Mouse (Mus musculus) megakaryocyte-erythroid progenitor cell, adult 5 weeks (primary cell): ENCODE data around the gene Tmem159. TPM values are rescaled to one million over a fixed set of nuclear protein-coding genes. Genes with fewer than 3 reads are reported as not detected.

Source experiments
- polyA plus RNA-seq: library from polyadenylated mRNA; stranded (reverse); fragments of >175 nt; gene quantifications from 2 replicates; pipeline ENCODE4 v1.2.3, GENCODE M21; 2012

Gene Tmem159
- polyA plus RNA-seq: 8.5 and 8.6 TPM in 2 replicates

GRCm38 (mm10) chr7:120102164-120102972 is at the start of gene Tmem159:
TSS of gene Tmem159 (plus strand) at chr7:120102353.

GRCm38 (mm10) chr7:120095180-120095579 is 7.0 kb upstream of the Tmem159 start, which contains the start of gene Dnah3:
TSS of gene Dnah3 (minus strand) at chr7:120095280.

GRCm38 (mm10) chr7:120145191-120145590 is 43.0 kb downstream of the Tmem159 start, which contains the start of gene Zp2:
TSS of gene Zp2 (minus strand) at chr7:120145291.

Other genes starting within 250 kb of the Tmem159 start
- gene Lyrm1, start 206.5 kb upstream of the Tmem159 start, polyA plus RNA-seq: 1.9 and 2.0 TPM in 2 replicates
- 2.6 and 5.4 TPM in 2 replicates for gene Dcun1d3, start 206.1 kb upstream of the Tmem159 start, polyA plus RNA-seq
- not detected in 2 replicates for gene Dnah3, start 7.1 kb upstream of the Tmem159 start, polyA plus RNA-seq
- not detected in 2 replicates for gene Zp2, start 42.9 kb downstream of the Tmem159 start, polyA plus RNA-seq
- not detected in 2 replicates for gene Anks4b, start 71.5 kb downstream of the Tmem159 start, polyA plus RNA-seq
- not detected in 2 replicates for gene Crym, start 99.8 kb downstream of the Tmem159 start, polyA plus RNA-seq
- gene Abca14, start 101.6 kb downstream of the Tmem159 start, polyA plus RNA-seq: not detected in 2 replicates
- gene Abca15, start 226.3 kb downstream of the Tmem159 start, polyA plus RNA-seq: not detected in 2 replicates